Mouse (Mus musculus) splenic B cell, adult 2 months (primary cell): ENCODE results near the gene Mup5.
"Not testable (repeated sequence)": the region's sequence is repeated elsewhere in the genome, so short reads cannot be mapped to it uniquely, and the experiment has no call there.

ENCODE experiments used
- DNase-seq: peaks from one replicate; pipeline ENCODE4 v3.0.0-alpha.2; 2011; ENCODE audit warnings: low read depth, low spot score
- H3K27me3 ChIP-seq: 2 replicates; pipeline ENCODE4 v1.6.1; 2012; ENCODE audit warnings: mild to moderate bottlenecking, low read length, moderate library complexity, mixed read lengths; ENCODE audit not compliant: control insufficient read depth, poor library complexity, insufficient read depth, severe bottlenecking
- H3K36me3 ChIP-seq: 2 replicates; pipeline ENCODE4 v1.6.1; 2012; ENCODE audit warnings: mild to moderate bottlenecking, low read length, moderate library complexity, mixed read lengths; ENCODE audit not compliant: control insufficient read depth, poor library complexity, insufficient read depth, severe bottlenecking

Mup5 gene

GRCm38 (mm10) chr4:61834952-61835708 is at the start of gene Mup5:
Mup5 (minus strand) TSS chr4:61835233.
- Histone ChIP-seq H3K27me3 (no peaks in the 10 kb centered on the region), H3K36me3 (no peaks in the 10 kb centered on the region)
- no peak for DNase-seq

- H3K36me3 ChIP-seq = no peaks in the 10 kb centered on the region
- H3K27me3 ChIP-seq = no peaks in the 10 kb centered on the region
- DNase-seq = no peak
Observed at GRCm38 (mm10) chr4:61858160-61858559, 23.1 kb upstream of the Mup5 start.

DNA sequence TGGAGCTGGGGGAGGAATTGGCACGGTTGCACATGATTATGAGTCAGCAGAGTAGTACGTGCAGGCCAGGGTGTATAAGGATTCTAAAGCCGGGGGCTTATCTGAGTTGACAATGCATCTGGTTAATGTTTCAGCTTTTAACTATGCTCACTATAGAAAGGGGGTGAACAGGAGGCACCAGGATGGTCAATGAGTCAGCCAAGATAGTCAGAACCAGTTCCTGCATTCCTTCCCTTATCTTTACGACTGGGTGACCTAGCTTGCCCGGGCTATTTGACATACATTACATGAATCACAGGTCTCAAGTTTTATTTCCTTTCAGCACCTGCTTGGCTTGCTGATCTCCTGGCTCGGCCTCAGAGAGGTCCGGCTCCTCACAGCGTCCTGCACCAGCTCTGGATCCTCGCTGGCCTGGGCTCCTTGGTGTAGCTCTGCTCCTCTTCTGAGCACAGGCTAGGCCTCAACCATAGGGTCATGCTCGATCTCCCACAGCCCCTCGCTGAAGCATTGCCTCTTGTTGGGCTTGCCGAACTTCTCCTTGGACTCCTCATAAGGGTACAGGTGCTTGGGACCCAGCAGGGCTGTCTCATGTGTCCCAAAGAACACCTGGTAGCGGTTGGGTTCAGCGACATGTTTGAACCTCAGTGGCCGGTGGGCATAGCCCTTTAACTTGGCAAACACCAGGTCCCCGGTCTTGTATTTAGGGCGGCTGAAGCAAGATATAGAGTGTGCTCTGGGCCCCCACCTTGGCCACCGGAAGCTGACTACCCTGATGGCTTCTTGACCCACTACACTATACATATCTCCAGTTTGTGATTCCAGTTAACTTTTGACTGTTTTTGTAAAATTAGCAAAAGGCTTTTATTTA is 21.0 kb upstream of the Mup5 start:
- Histone ChIP-seq H3K27me3 (no peaks in the 10 kb centered on the region), H3K36me3 (no peaks in the 10 kb centered on the region)
- no peak for DNase-seq

DNA sequence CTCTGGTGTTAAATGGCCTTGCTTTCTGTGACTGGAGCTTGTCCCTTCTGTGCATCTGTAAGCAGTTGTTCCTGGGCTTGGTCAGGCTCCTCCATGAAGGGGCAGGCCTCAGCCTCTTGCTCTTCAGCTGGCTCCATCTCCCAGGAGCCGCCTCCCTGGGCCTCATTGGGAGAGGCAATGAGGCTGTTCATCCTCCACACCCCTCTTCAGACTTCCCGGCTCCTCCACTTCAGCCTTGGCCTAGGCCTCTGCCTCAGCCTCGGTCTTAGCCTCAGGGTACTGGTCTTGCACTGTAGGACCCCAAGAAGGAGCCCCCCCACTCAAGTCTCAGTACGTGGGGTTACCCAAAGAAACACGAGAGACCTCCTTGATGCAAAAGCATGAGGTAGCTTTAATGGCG is 20.3 kb upstream of the Mup5 start:
- Histone ChIP-seq H3K36me3 (no peaks in the 10 kb centered on the region), H3K27me3 (no peaks in the 10 kb centered on the region)
- no peak for DNase-seq

DNA sequence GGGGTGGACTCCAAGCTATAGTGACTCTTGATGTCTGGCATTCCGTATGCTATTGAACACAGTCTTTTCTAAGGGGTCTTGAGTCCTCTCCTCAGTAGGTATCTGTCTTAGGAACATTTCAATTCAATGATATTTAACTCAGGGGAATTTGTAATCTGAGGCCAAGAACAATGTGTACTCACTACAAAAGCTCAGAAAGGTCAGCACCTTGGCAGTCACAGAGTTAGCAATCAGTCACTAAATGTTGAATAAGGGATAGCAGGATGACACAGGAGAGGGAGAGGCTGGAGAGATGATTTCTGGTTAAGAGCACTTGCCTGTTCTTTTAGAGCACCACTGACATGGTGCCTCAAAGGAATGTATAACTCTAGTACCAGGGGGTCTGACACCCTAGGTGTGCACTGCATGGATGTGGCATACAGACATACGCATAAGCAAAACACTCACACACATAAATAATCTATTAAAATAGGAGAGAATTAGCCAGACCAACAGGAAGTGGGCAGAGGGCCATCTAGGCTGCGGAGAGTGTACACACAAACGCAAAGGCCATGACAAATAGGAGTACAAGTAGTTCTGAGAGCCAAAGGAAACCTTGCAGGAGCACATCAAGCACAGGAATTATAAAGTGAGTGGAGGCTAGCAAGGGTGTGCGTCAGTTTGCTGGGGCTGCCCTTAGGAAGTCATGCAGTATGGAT is 9.9 kb upstream of the Mup5 start:
- DNase-seq = no peak
- no peaks in the 10 kb centered on the region for H3K27me3 ChIP-seq
- no peaks in the 10 kb centered on the region for H3K36me3 ChIP-seq

- DNase-seq = no peak
- Histone ChIP-seq H3K27me3 (no peaks in the 10 kb centered on the region), H3K36me3 (no peaks in the 10 kb centered on the region)
Observed at GRCm38 (mm10) chr4:61829211-61829610, 5.8 kb downstream of the Mup5 start.

- no peaks in the 10 kb centered on the region for H3K36me3 ChIP-seq
- H3K27me3 ChIP-seq = no peaks in the 10 kb centered on the region
- DNase-seq = no peak
Observed at GRCm38 (mm10) chr4:61823185-61823584, 11.8 kb downstream of the Mup5 start.

DNA sequence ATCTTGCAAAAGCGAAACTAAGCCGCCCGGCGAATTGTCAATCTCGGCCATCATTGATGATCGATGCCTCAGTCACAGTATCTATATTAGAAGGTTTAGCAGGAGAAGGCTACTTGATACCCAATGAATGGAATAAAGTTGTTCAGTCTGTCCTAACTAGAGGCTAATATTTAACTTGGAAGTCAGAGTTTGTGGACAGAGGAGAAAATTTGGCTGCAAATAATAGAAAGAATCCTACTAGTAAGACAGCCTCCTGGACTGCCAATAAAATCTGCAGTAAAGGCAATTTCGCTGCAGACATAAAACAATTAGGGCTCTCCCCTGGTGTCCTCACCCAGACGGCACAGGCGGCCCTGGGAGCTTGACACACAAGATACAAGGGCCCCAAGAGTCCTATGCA is 12.5 kb downstream of the Mup5 start:
- DNase-seq, H3K27me3 ChIP-seq, H3K36me3 ChIP-seq: not testable (repeated sequence)

GRCm38 (mm10) chr4:61815602-61816001 is 19.4 kb downstream of the Mup5 start:
- Histone ChIP-seq H3K36me3 (no peaks in the 10 kb centered on the region), H3K27me3 (no peaks in the 10 kb centered on the region)
- DNase-seq = no peak

DNA sequence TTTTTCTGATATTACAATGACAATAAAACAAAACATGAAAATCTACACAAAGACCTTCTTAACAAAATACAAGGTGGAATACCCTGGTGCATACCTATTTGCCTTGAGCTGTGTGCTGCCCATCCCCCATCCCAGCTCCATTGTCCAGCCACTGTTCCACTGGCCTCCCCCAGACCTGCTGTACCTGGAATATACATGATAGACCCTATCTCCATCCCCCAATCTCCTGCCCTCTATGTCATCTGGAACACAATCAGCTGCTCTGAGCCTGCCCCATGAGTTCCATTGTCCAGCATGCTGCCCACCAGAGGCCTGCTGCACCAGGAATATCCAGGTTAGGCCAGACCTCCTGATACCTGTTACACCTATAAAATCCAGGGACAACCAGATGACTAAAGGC is 21.6 kb downstream of the Mup5 start:
- H3K27me3 ChIP-seq = no peaks in the 10 kb centered on the region
- DNase-seq = no peak
- no peaks in the 10 kb centered on the region for H3K36me3 ChIP-seq

DNA sequence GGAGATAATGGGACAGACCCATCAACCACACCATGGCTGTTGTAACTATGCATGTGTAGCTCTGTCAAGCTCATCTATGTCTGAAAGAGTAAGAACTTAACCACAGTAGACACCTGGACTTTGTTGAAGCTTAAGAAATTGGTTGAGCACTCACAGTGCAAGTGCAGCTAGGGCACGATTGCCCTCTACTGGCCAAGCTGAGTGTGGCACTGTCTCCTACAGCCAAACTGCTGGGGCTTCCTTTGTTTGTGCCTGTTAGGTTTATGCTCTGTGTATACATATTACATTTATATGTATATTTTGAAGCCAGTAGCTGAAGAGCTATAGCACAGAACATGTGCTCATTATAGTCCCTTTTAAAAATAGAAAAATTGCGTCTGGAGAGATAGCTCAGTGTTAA is 23.8 kb downstream of the Mup5 start:
- H3K27me3 ChIP-seq, DNase-seq, H3K36me3 ChIP-seq: not testable (repeated sequence)

GRCm38 (mm10) chr4:61808926-61809325 is 26.1 kb downstream of the Mup5 start:
- H3K36me3 ChIP-seq, DNase-seq, H3K27me3 ChIP-seq: not testable (repeated sequence)

DNA sequence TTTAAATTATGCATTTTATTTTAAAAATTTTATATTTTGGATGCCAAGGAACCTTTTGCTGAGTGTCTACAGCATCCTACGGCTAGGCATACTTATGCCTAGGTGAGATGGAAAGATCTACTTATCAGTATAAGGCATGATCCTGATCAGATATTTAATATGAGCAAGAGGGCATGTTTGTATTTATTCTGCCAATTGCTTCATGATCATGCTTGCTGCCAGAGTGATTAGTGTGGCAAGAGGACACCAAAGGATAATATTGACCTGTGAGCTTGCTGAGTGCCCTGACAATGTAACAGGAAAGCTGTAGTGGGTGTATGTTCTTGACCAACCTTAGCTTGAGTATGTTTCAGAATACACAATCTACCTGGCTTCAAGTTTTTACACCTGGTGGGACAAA is 45.3 kb downstream of the Mup5 start:
- H3K36me3 ChIP-seq, DNase-seq, H3K27me3 ChIP-seq: not testable (repeated sequence)

DNA sequence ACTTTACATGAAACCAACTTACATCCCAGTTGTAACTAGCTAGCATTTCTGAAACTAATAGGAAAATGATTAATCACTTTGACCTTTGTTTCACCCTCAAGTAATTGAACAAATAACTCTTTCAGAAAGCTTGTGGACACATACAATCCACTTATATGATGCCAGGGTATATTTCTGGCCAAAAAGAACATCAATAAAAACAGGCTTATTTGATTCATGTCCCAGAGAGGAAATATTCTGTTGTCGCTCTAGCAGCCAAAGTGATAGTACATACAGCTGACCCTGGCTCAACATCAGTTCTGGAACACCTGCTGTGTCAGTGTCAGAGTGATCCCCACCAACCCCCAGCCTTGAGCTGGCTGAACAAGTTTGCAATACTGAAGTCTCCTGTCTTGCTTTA is 50.8 kb downstream of the Mup5 start:
- not testable (repeated sequence) for H3K36me3 ChIP-seq, H3K27me3 ChIP-seq, DNase-seq

GRCm38 (mm10) chr4:61782169-61782568 is 52.9 kb downstream of the Mup5 start, which contains the start of gene Mup19:
Mup19 (minus strand) TSS chr4:61782269.
- not testable (repeated sequence) for DNase-seq, H3K27me3 ChIP-seq, H3K36me3 ChIP-seq
